Mouse (Mus musculus): Measurements from ENCODE around the gene Dnm3.

DNA sequence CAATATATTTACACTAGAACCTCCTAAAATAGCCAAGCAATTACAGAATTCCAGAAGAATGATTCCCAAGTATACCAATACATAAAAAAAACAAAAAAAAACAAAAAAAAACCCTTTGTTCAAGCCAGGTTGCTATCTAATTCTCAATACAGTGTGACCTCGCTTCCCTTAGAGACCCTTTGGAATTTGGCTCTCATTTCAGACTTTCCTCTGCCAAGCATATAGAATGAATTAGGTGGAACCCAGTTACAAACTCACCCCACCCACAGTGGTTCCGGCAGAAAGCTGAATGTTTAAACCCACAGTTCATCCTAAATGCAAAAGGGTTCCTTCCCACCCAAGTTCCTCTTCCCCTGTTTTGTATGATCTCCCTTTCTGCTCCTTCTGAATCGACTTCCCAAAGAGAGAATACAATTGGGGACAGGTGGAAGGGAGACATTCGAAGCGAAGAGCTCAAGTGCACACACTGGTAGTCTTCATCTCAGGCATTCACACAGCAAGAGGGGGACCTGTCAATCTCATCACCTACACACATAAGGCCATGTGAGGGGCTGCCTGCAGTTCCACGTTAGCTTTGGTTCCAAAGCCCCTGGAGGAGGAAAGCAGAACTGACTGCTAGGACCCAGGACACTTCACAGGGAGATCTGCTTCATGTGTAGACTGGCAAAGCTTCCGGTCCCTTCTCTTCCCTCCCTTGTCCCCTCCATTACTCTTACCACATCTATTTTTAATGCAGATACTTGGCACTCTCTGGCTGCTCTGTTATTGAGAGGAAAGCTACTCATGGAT is 296.5 kb downstream of the Dnm3 start:
- TF ChIP-seq CTCF (IDR thresholded peaks at IDR 0.05; ENCODE audit: insufficient read depth, low read length) (no peak), POLR2A (IDR thresholded peaks at IDR 0.05; ENCODE audit: borderline replicate concordance, extremely low read depth, low read depth, low read length) (no peak)

Measured in lung, adult 2 months (tissue).